Mouse (Mus musculus) stomach, postnatal 0 days (tissue): ENCODE measurements around the gene Napb. TPM values are rescaled to one million over a fixed set of nuclear protein-coding genes. Genes with fewer than 3 reads are reported as not detected.
A peak's percentile ranks its signal among the peaks of the same experiment; 100 is the strongest.

Experiments used
- ATAC-seq: fragments of 200-750 bp; cut with Nextera tagmentation; 2 replicates; pipeline ENCODE4 v1.8.0; 2017; ENCODE audit not compliant: low FRiP score, low TSS enrichment
- DNase-seq: peaks from one replicate; pipeline ENCODE4 v3.0.0-alpha.2; 2016; ENCODE audit warnings: low spot score
- H3K27ac ChIP-seq: fragments of 300-500 bp; sonication (generic); replicated peaks from 2 replicates; pipeline ENCODE4 v1.5.1; 2014; ENCODE audit warnings: mild to moderate bottlenecking, control low read depth
- H3K27me3 ChIP-seq: fragments of 300-500 bp; sonication (generic); 2 replicates; pipeline ENCODE4 v1.6.1; 2014; ENCODE audit warnings: low read length; ENCODE audit not compliant: control insufficient read depth, insufficient read depth
- H3K36me3 ChIP-seq: fragments of 300-500 bp; sonication (generic); 2 replicates; pipeline ENCODE4 v1.6.1; 2014; ENCODE audit warnings: low read length, mixed read lengths; ENCODE audit not compliant: control insufficient read depth, insufficient read depth
- H3K4me1 ChIP-seq: fragments of 300-500 bp; sonication (generic); replicated peaks from 2 replicates; pipeline ENCODE4 v1.6.1; 2014; ENCODE audit warnings: antibody characterized with exemption; ENCODE audit not compliant: control insufficient read depth, insufficient read depth
- H3K4me2 ChIP-seq: fragments of 300-500 bp; sonication (generic); replicated peaks from 2 replicates; pipeline ENCODE4 v1.6.1; 2014; ENCODE audit warnings: low read depth, mild to moderate bottlenecking, control low read depth, moderate library complexity
- H3K4me3 ChIP-seq: fragments of 300-500 bp; sonication (generic); 2 replicates; pipeline ENCODE4 v1.5.1; 2014; ENCODE audit warnings: low read depth, low read length, control low read depth
- H3K9ac ChIP-seq: fragments of 300-500 bp; sonication (generic); 2 replicates; pipeline ENCODE4 v1.6.1; 2014; ENCODE audit warnings: mild to moderate bottlenecking, low read length, control low read depth, mixed read lengths
- H3K9me3 ChIP-seq: fragments of 300-500 bp; sonication (generic); 2 replicates; pipeline ENCODE4 v1.6.1; 2016; ENCODE audit warnings: low read length; ENCODE audit not compliant: control insufficient read depth
- CTCF ChIP-seq: IDR thresholded peaks from 2 replicates; pipeline ENCODE4 v1.5.1; 2016; ENCODE audit warnings: antibody characterized with exemption, low read depth, mild to moderate bottlenecking, moderate library complexity
- EP300 ChIP-seq: optimal IDR thresholded peaks from 2 replicates; pipeline ENCODE3; 2016; ENCODE audit warnings: antibody characterized with exemption
- whole genome bisulfite sequencing: fragments of 180-500 bp; shearing (Covaris S2); extraction: QIAGEN DNeasy Blood & Tissue Kit; methylation state at CpG from one replicate; pipeline ENCODE4 v1.1.7; 2014; 5-methylcytosine and 5-hydroxymethylcytosine counted together
- polyA plus RNA-seq: library from polyadenylated mRNA; unstranded; fragments of >200 nt; fragmentation: Nextera tagmentation; extraction: Ambion mirVana; gene quantifications from 2 replicates; pipeline ENCODE4 v1.2.1, GENCODE M21; 2015

Gene Napb
- polyA plus RNA-seq, 1 experiment from 2014 or later: 2.2 TPM

GRCm38 (mm10) chr2:148684972-148685371, 47.3 kb downstream of the Napb start:
- H3K4me2 ChIP-seq: no peak overlapping the region
- DNase-seq (no peak), ATAC-seq (no peak)
- TF ChIP-seq EP300: no peak
- TF ChIP-seq CTCF: no peak
- 98% methylated on average over 2 of the region's 2 CpGs for WGBS
- H3K27ac ChIP-seq: no peak overlapping the region
- H3K4me3 ChIP-seq: no peak overlapping the region
- H3K9me3 ChIP-seq: no peaks in the 10 kb centered on the region
- H3K27me3 ChIP-seq: no peaks in the 10 kb centered on the region
- H3K4me1 ChIP-seq: peaks cover 7% of the 10 kb centered on the region
- H3K9ac ChIP-seq: no peak overlapping the region
- H3K36me3 ChIP-seq: peaks cover 12% of the 10 kb centered on the region

GRCm38 (mm10) chr2:148683031-148683430, 49.2 kb downstream of the Napb start:
- H3K4me3 ChIP-seq: no peak overlapping the region
- no peak overlapping the region for H3K9ac ChIP-seq
- H3K4me2 ChIP-seq: no peak overlapping the region
- H3K4me1 ChIP-seq: peaks cover 7% of the 10 kb centered on the region
- no peak overlapping the region for H3K27ac ChIP-seq
- no peak for TF ChIP-seq EP300
- no peak for DNase-seq
- H3K27me3 ChIP-seq: no peaks in the 10 kb centered on the region
- H3K36me3 ChIP-seq: peaks cover 9% of the 10 kb centered on the region
- 79% methylated on average over 1 of the region's 1 CpGs for WGBS
- H3K9me3 ChIP-seq: no peaks in the 10 kb centered on the region
- ATAC-seq: no peak

DNA sequence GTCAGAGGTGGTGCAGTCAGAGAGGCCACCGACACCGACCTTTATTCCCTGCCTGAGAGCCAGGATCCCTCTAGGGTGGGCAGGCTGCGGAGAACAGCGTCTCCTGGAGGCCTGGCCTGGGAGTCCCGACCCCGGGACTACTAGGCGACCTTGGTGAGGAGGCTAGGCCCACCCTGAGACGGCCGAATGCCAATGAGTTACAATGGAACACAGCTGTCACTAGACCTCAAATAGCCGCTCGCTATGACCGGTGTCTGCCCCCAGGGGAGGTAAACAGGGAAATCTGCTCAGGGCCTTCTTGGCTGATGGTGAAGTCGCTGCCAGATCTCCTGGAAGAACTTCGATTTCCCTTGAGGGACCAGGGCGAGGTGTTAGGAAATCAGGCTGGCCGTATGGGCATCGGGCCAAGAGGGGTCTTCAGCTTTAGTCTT, 50.8 kb downstream of the Napb start:
- ATAC-seq: peak; percentile 64
- TF ChIP-seq EP300 (no peak), CTCF (peak; percentile 67)
- Histone ChIP-seq H3K9ac (peak overlapping the region; percentile 85), H3K27ac (peak overlapping the region; percentile 96), H3K27me3 (no peaks in the 10 kb centered on the region), H3K9me3 (no peaks in the 10 kb centered on the region), H3K36me3 (peaks cover 9% of the 10 kb centered on the region), H3K4me3 (peak overlapping the region; percentile 77), H3K4me1 (peaks cover 7% of the 10 kb centered on the region), H3K4me2 (peak overlapping the region; percentile 90)
- 3% methylated on average over 17 of the region's 17 CpGs for WGBS
- DNase-seq: peak; percentile 69

DNA sequence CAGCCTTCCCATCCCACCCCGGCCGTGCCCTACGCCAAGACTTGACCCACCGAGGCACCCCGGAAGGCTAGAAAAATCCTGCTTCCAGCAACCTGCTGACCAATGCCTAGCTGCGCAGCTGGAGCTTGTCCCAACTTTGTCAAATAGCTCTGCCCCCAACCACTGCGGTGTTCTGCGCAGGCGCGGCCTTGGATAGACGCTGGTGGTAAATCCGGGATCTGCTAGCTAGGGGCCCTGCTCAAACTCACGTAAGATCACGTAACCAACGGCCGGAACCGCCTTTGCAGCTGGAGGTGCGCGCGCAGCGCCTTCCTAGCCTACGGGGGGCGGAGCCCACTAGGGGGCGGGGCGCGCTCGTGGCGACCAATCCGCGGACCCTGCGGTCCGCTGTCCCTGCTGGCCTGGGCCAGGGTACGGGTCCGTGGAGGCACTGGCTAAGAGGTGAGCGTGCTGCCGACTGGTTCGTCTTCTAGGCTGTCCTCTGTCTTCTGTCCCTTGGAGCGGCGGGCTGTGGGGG, 51.4 kb downstream of the Napb start, which contains the start of gene Gzf1:
Gene Gzf1 (plus strand): TSS at position 249 of the 517 bp plus-strand sequence.
- 0% methylated on average over 39 of the region's 39 CpGs for WGBS
- peak; percentile 53 for TF ChIP-seq CTCF
- no peak for TF ChIP-seq EP300
- H3K4me1 ChIP-seq: peaks cover 7% of the 10 kb centered on the region
- H3K27ac ChIP-seq: peak within 1 kb of the TSS; percentile 96
- H3K4me2 ChIP-seq: peak within 1 kb of the TSS; percentile 90
- DNase-seq (peak; percentile 99), ATAC-seq (peak; percentile 94)
- H3K4me3 ChIP-seq: peak within 1 kb of the TSS; percentile 77
- peaks cover 11% of the 10 kb centered on the region for H3K36me3 ChIP-seq
- H3K9ac ChIP-seq: peak within 1 kb of the TSS; percentile 85
- no peaks in the 10 kb centered on the region for H3K27me3 ChIP-seq
- H3K9me3 ChIP-seq: no peaks in the 10 kb centered on the region

DNA sequence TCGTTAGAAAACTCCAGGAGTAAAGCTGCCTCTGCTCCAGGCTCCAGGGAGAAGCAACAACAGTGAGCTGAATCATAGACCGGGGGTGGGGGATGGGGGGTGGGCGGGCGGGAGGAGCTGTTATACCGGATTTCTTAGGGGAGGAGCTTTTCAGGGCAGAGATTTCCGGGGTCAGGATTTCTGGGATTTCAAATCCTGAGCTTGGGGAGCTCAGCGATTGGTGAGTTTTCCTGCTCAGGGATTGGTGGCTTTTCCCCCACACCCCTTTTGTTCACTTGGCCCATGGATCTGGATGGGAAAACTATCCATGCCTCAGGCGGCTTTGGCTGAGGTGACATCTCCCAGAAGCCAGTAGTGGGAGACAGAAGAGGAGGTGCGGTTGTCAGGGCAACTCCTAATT, 52.9 kb downstream of the Napb start:
- TF ChIP-seq CTCF (no peak), EP300 (no peak)
- peak; percentile 88 for DNase-seq
- peaks cover 4% of the 10 kb centered on the region; the same call in 1 of the 2 replicates for H3K36me3 ChIP-seq
- peak overlapping the region; percentile 45 for H3K4me2 ChIP-seq
- peak overlapping the region; percentile 12; the same call in 1 of the 2 replicates for H3K4me3 ChIP-seq
- no peaks in the 10 kb centered on the region for H3K9me3 ChIP-seq
- 5% methylated on average over 9 of the region's 9 CpGs for WGBS
- peaks cover 7% of the 10 kb centered on the region for H3K4me1 ChIP-seq
- H3K27ac ChIP-seq: peak overlapping the region; percentile 96
- ATAC-seq: peak; percentile 74
- no peak overlapping the region for H3K9ac ChIP-seq
- no peaks in the 10 kb centered on the region for H3K27me3 ChIP-seq

DNA sequence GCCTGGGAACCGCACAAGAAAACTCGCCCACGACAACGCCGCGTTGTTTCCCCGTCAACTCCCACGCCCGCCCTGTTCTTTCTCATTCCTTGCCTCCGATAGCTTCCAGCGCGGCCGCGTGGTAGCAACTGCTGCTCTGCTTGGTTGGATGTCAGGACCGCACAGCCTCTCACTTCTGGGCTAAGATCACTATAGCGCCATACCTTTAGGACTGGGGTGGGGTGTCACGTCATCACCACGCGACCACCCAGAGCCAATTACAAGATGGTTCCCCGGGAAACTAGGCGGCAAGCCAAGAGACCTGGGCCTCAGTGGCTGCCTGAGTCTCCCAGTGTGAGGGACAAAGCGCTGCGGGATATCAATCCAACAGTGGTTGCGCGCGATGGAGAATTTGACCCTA, 54.5 kb downstream of the Napb start:
- Histone ChIP-seq H3K4me1 (peaks cover 7% of the 10 kb centered on the region), H3K9ac (peak overlapping the region; percentile 52), H3K27ac (peak overlapping the region; percentile 83), H3K27me3 (no peaks in the 10 kb centered on the region), H3K36me3 (0 out of 2 replicates have a peak, but pooled peaks cover 2% of the 10 kb centered on the region), H3K4me2 (peak overlapping the region; percentile 50), H3K9me3 (no peaks in the 10 kb centered on the region), H3K4me3 (peak overlapping the region; percentile 37)
- peak; percentile 15; the same call in 1 of the 2 replicates for ATAC-seq
- peak; percentile 82 for DNase-seq
- 14% methylated on average over 26 of the region's 26 CpGs for WGBS
- TF ChIP-seq EP300 (no peak), CTCF (no peak)
